Mouse (Mus musculus) activated CD4-positive, CD25-positive, alpha-beta regulatory T cell, adult 4 months (primary cell): ENCODE data around the gene Zbtb8b. TPM values are rescaled to one million over a fixed set of nuclear protein-coding genes. Genes with fewer than 3 reads are reported as not detected.
"Not testable (repeated sequence)": the region's sequence is repeated elsewhere in the genome, so short reads cannot be mapped to it uniquely, and the experiment has no call there.

Experiments
- ATAC-seq: one replicate; pipeline ENCODE4 v1.8.0; 2017
- polyA plus RNA-seq, 2 experiments: library from polyadenylated mRNA; unstranded; fragments of 100-300 nt; shearing (Covaris generic); gene quantifications; one replicate each; pipeline ENCODE4 v1.2.1; 2017

Gene Zbtb8b
- polyA plus RNA-seq, 2 experiments from 2014 or later = not detected

DNA sequence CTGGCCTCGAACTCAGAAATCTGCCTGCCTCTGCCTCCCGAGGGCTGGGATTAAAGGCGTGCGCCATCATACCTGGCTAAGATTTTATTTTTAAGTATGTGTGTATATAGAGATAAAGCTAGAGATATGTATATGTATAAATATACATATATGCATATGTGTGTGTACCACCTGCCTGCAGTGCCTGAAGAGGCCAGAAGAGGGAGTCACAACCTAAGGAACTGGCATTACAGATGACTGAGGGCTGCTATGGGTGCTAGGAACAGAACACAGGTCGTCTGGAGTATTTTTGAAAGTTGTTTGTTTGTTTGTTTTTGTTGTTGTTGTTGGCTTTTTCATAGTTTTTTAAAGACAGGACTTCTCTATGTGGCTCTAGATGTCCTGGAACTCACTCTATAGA lies 24.8 kb downstream of the Zbtb8b start:
- no peak for ATAC-seq

GRCm38 (mm10) chr4:129410991-129411390 lies 29.7 kb downstream of the Zbtb8b start:
- no peak for ATAC-seq

GRCm38 (mm10) chr4:129410532-129410931 lies 30.1 kb downstream of the Zbtb8b start:
- ATAC-seq = not testable (repeated sequence)

DNA sequence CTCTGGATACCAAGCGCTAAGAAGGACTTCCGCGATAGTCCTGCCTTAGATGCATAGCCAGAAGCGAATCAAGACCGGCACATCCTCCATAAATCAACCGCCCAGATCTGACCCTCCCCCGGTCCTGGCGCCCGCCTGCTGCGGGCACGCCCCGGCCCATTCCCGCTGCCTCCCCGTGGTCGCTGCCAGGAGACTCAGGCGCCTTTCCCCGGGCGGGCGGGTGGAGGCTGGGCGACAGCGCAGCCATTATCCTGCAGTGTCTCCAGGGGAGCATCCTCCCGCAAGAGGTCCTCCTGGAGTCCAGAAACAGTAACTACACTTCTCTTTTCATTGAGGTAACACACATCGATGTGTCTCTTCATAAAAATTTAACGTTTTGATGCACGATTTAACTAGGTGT lies 34.2 kb downstream of the Zbtb8b start:
- ATAC-seq = peak; percentile 83

GRCm38 (mm10) chr4:129399813-129400212 lies 40.8 kb downstream of the Zbtb8b start:
- ATAC-seq = no peak

- no peak for ATAC-seq
Measured at GRCm38 (mm10) chr4:129396960-129397359, 43.7 kb downstream of the Zbtb8b start.

- ATAC-seq = no peak
Measured at GRCm38 (mm10) chr4:129394089-129394870, 46.4 kb downstream of the Zbtb8b start.

DNA sequence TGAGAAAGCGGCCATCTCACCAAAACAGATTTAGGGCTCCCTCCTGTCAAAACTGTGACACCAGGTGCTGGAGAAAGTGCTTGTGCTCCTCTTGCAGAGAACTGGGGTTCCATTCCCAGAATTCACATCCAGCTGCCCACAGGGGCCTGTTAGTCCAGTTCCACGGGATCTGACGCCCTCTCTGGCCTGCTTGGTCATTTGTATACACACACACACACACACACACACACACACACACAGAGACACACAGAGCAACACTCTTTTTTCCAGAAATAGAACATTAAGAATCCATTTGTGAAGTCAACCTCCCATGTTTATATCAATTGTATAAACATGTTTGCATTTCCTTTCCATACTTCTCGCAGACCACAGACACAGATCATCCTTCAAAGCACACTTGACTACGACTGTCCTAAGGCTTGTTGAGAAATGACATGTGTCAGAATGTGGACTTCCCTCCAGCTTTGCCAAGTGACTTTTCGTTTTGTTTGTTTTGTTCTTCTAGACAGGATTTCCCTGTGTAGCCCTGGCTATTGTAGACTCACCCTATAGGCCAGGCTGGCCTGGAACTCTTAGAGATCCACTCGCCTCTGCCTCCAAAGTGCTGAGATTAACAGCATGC lies 49.6 kb downstream of the Zbtb8b start:
- no peak for ATAC-seq

GRCm38 (mm10) chr4:129390216-129390743 lies 50.4 kb downstream of the Zbtb8b start:
- no peak for ATAC-seq

- ATAC-seq = no peak
Measured at GRCm38 (mm10) chr4:129388404-129388803, 52.2 kb downstream of the Zbtb8b start.

- ATAC-seq = no peak
Measured at GRCm38 (mm10) chr4:129386989-129387388, 53.7 kb downstream of the Zbtb8b start.

GRCm38 (mm10) chr4:129386269-129386946 lies 54.2 kb downstream of the Zbtb8b start:
- ATAC-seq = no peak

GRCm38 (mm10) chr4:129385685-129386084 lies 55.0 kb downstream of the Zbtb8b start:
- ATAC-seq = no peak

- no peak for ATAC-seq
Measured at GRCm38 (mm10) chr4:129384440-129384839, 56.2 kb downstream of the Zbtb8b start.

- no peak for ATAC-seq
Measured at GRCm38 (mm10) chr4:129383586-129383985, 57.1 kb downstream of the Zbtb8b start.

DNA sequence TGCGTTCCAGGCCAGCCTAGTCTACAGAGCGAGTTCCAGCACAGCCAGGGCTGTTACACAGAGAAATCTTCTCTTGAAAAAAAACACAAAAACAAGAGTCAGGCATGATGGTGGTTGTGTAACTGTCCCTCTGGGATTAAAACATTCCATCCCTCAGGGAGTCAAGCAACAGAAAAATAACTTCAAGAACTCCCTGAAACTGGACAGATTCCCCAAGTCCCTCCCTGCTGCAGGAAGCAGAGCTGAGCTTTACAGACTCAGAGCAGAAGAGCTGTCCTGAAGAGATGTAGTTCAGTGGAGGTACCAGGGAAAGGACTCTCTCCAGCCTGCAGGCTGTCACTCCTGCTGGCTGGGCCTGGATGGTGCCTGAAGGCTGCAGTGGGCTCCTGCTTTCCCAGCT lies 58.2 kb downstream of the Zbtb8b start:
- no peak for ATAC-seq

DNA sequence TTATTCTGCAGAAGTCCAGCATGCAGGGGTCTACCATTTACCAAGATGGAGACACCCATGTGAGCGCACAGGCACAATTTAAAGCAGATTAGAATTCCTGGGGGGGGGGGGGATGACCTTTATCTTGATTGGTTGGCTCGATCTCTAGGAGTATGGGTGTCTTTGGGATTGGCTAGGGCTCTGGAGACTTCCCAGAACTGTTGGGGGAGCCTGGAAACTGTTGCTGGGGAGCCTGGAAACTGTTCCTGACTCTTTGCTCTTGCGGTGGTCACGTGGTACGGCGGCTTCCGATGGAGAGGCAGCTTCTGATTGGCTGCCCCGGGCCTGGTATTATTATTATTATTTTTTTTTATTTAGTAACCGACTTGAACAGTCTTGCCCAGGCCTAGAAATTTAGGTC lies 58.6 kb downstream of the Zbtb8b start:
- ATAC-seq = no peak

- ATAC-seq = no peak
Measured at GRCm38 (mm10) chr4:129381148-129381547, 59.5 kb downstream of the Zbtb8b start.

GRCm38 (mm10) chr4:129379805-129380204 lies 60.8 kb downstream of the Zbtb8b start:
- no peak for ATAC-seq

GRCm38 (mm10) chr4:129377601-129378390 lies 62.9 kb downstream of the Zbtb8b start, which contains the start of gene Zbtb8a:
Gene Zbtb8a (minus strand): TSS chr4:129378116.
- ATAC-seq = peak; percentile 32

DNA sequence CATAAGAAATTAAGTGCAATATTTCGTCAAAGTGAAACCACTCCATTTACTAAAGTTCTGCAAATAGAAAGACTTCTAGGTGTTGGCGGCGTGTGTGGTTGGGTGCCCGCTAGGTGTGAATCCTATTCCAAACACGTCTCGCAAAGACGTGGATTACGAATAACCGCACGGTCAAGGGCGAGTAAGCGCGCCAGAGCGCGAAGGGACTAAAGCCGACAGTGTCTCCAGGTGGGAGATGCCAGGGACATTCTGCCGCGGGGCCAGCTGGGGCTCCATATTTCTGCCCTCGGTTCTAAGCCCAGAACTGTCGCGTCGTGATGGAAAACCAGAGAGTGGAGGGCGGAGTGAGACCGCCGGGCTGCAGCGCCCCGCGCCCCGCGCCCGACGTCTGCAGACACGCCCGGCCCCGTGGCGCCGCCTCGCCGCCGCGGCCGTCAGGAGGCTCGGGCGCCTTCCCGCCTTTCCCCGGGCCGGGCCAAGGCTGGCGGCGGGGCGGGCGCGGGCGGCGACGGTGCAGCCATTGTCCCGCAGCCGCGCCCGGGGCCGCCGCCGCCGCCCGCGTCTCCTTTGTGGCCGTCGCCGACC lies 63.6 kb downstream of the Zbtb8b start:
- ATAC-seq = peak; percentile 43

GRCm38 (mm10) chr4:129375821-129376220 lies 64.8 kb downstream of the Zbtb8b start:
- ATAC-seq = no peak
